Mouse (Mus musculus) limb, embryonic 13.5 days (tissue): ENCODE results near the gene Osbpl6. TPM values are rescaled to one million over a fixed set of nuclear protein-coding genes. Genes with fewer than 3 reads are reported as not detected.
A peak's percentile ranks its signal among the peaks of the same experiment; 100 is the strongest.

ENCODE experiments used
- ATAC-seq: fragments of 200-750 bp; cut with Nextera tagmentation; 2 replicates; pipeline ENCODE4 v1.8.0; 2017; ENCODE audit warnings: low read depth, moderate number of reproducible peaks, moderate TSS enrichment; ENCODE audit not compliant: low FRiP score
- H3K27ac ChIP-seq: fragments of 300-500 bp; sonication (generic); 2 replicates; pipeline ENCODE4 v1.5.1; 2015; ENCODE audit warnings: inconsistent platforms, mild to moderate bottlenecking, moderate library complexity
- H3K27me3 ChIP-seq: fragments of 300-500 bp; sonication (generic); 2 replicates; pipeline ENCODE4 v1.6.1; 2015; ENCODE audit warnings: mild to moderate bottlenecking, inconsistent platforms
- H3K36me3 ChIP-seq: fragments of 300-500 bp; sonication (generic); 2 replicates; pipeline ENCODE4 v1.6.1; 2015; ENCODE audit warnings: inconsistent platforms, mild to moderate bottlenecking, moderate library complexity
- H3K4me1 ChIP-seq: fragments of 300-500 bp; sonication (generic); 2 replicates; pipeline ENCODE4 v1.6.1; 2015; ENCODE audit warnings: inconsistent platforms
- H3K4me2 ChIP-seq: fragments of 300-500 bp; sonication (generic); replicated peaks from 2 replicates; pipeline ENCODE4 v1.6.1; 2015; ENCODE audit warnings: inconsistent platforms, mild to moderate bottlenecking, moderate library complexity
- H3K4me3 ChIP-seq: fragments of 300-500 bp; sonication (generic); 2 replicates; pipeline ENCODE4 v1.5.1; 2015; ENCODE audit warnings: moderate library complexity, mild to moderate bottlenecking, inconsistent platforms
- H3K9ac ChIP-seq: fragments of 300-500 bp; sonication (generic); 2 replicates; pipeline ENCODE4 v1.6.1; 2015; ENCODE audit warnings: mild to moderate bottlenecking, inconsistent platforms
- H3K9me3 ChIP-seq: fragments of 300-500 bp; sonication (generic); 2 replicates; pipeline ENCODE4 v1.6.1; 2016; ENCODE audit warnings: inconsistent platforms
- WGBS: fragments of 180-500 bp; shearing (Covaris S2); methylation state at CpG from one replicate; pipeline ENCODE4 v1.1.7; 2015; 5-methylcytosine and 5-hydroxymethylcytosine counted together
- microRNA-seq: library from miRNA; unstranded; fragments of <30 nt; microRNA quantifications from one replicate; pipeline ENCODE4, GENCODE M21; 2016
- polyA plus RNA-seq: library from polyadenylated mRNA; unstranded; fragments of >200 nt; fragmentation: Nextera tagmentation; extraction: Ambion mirVana; gene quantifications from 2 replicates; pipeline ENCODE4 v1.2.1, GENCODE M21; 2015

Osbpl6 gene
- polyA plus RNA-seq, 1 experiment from 2014 or later = 17.8 TPM

- Histone ChIP-seq H3K4me3 (no peak overlapping the region), H3K27ac (no peak overlapping the region), H3K4me1 (no peaks in the 10 kb centered on the region), H3K9ac (no peak overlapping the region), H3K27me3 (no peaks in the 10 kb centered on the region), H3K9me3 (peaks cover 2% of the 10 kb centered on the region; the same call in 1 of the 2 replicates), H3K4me2 (no peak overlapping the region), H3K36me3 (peaks cover 94% of the 10 kb centered on the region)
- ATAC-seq = no peak
- WGBS = 92% methylated on average over 4 of the region's 4 CpGs
These were observed 225.3 kb downstream of the Osbpl6 start for GRCm38 (mm10) chr2:76631600-76631999.

DNA sequence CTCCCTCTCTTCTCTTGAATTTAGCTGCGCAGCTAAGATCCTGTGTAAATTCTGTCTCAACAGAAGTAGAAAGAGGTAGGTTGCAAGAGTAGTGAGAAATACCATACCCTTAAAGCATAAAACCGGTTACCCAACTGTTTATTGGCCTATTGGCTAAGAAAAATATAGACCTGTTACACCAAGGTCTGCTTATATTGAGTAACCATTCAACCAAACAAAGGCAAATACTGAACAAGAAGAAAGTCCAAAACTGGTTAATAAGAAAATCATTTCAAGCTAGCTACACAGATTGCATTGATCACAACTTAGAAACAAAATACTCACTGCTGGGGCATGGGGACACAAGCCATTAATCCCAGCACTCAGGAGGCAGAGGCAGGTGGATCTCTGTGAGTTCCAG, 233.3 kb downstream of the Osbpl6 start:
- 97% methylated on average over 2 of the region's 2 CpGs for WGBS
- Histone ChIP-seq H3K4me3 (no peak overlapping the region), H3K36me3 (peaks cover 80% of the 10 kb centered on the region)

GRCm38 (mm10) chr2:76643801-76644200, 237.5 kb downstream of the Osbpl6 start:
- ATAC-seq = no peak
- peaks cover 49% of the 10 kb centered on the region for H3K36me3 ChIP-seq

More for the DNA sequence above, 233.3 kb downstream of the Osbpl6 start:
- Histone ChIP-seq H3K9ac (no peak overlapping the region), H3K4me1 (no peaks in the 10 kb centered on the region), H3K27me3 (no peaks in the 10 kb centered on the region), H3K27ac (no peak overlapping the region), H3K9me3 (no peaks in the 10 kb centered on the region), H3K4me2 (no peak overlapping the region)
- no peak for ATAC-seq

GRCm38 (mm10) chr2:76647441-76647869, 241.1 kb downstream of the Osbpl6 start:
- ATAC-seq = peak; percentile 52
- Histone ChIP-seq H3K4me1 (peaks cover 15% of the 10 kb centered on the region), H3K27me3 (no peaks in the 10 kb centered on the region), H3K27ac (peak overlapping the region; percentile 75), H3K4me2 (peak overlapping the region; percentile 80), H3K9ac (peak overlapping the region; percentile 75), H3K9me3 (no peaks in the 10 kb centered on the region), H3K36me3 (peaks cover 17% of the 10 kb centered on the region), H3K4me3 (peak overlapping the region; percentile 65)
- WGBS = under 1% methylated on average over 32 of the region's 32 CpGs

More at GRCm38 (mm10) chr2:76643801-76644200, 237.5 kb downstream of the Osbpl6 start:
- peaks cover 14% of the 10 kb centered on the region for H3K4me1 ChIP-seq
- no peak overlapping the region for H3K4me2 ChIP-seq
- H3K9me3 ChIP-seq = no peaks in the 10 kb centered on the region
- H3K27ac ChIP-seq = no peak overlapping the region
- H3K4me3 ChIP-seq = no peak overlapping the region
- no peak overlapping the region for H3K9ac ChIP-seq
- H3K27me3 ChIP-seq = no peaks in the 10 kb centered on the region

DNA sequence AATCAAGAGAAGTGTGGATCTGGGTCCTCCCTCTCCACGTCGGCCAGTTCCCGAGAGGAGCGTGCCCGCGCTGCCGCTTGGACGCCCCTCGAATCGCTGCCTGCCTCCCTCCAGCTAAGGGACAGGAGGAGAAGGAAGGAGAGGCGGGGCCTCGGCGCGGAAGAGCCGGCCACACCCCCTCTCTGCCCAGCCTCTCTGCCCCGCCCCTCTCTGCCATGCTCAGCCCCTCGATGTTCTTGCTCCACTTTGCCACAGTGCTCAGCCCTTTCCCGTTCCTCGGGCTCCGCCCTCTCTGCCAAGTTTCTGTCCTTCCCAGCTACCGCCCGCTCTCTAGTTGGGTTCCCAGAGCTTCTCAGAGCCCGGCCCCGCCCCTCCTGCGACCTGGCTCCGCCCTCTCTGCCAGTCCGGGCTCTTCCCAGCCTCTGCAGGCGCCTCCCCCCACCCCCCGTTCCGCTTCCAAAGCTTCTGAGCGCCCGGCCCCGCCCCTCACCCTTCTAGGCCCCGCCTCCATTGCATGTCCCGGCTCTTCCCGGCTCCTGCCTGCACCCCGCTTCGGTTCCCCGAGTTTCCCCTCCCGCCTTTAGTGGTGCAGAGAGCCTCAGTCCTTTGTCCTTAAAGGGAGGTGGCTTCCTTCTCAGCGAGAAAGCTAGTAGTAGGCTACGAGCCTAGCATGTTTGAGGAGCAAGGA, 241.7 kb downstream of the Osbpl6 start, which contains the start of the genes Prkra and Pjvk:
Gene Prkra, minus strand, starts transcription at position 133 of the 688 bp plus-strand sequence.
Gene Pjvk, plus strand, starts transcription at position 594 of the 688 bp plus-strand sequence.
- Histone ChIP-seq H3K27me3 (no peaks in the 10 kb centered on the region), H3K36me3 (peaks cover 12% of the 10 kb centered on the region), H3K9me3 (no peaks in the 10 kb centered on the region), H3K27ac (peak within 1 kb of the TSS; percentile 75), H3K9ac (peak within 1 kb of the TSS; percentile 75), H3K4me2 (peak within 1 kb of the TSS; percentile 80), H3K4me3 (peak within 1 kb of the TSS; percentile 65), H3K4me1 (peaks cover 15% of the 10 kb centered on the region)
- WGBS = under 1% methylated on average over 40 of the region's 42 CpGs
- peak; percentile 98 for ATAC-seq

DNA sequence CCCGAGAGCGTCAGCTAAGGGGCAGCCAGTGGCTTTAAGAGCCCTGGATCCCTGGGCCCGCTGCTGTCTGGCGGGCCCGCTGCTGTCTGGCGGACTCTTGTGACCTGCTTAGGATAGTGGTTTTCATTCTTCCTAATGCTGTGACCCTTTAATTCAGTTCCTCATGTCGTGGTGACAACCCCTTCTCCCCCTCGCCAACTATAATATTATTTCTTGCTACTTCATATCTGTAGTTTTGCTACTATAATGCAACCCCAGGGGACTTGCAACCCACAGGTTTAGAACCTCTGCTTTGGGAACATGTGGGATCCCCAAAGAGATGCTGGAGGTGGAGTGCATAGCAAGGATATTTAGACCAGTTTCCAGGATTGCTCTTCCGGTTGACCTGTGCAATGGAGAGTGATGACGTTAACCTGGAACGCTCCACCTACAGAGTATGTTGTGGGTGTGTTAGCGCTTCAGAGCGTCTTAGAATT, 242.4 kb downstream of the Osbpl6 start:
- ATAC-seq = peak; percentile 35; the same call in 1 of the 2 replicates
- peak overlapping the region; percentile 75 for H3K27ac ChIP-seq
- peaks cover 15% of the 10 kb centered on the region for H3K4me1 ChIP-seq
- WGBS = 32% methylated on average over 13 of the region's 13 CpGs
- H3K4me3 ChIP-seq = peak overlapping the region; percentile 65
- H3K9ac ChIP-seq = peak overlapping the region; percentile 63
- no peaks in the 10 kb centered on the region for H3K9me3 ChIP-seq
- no peaks in the 10 kb centered on the region for H3K27me3 ChIP-seq
- H3K36me3 ChIP-seq = peaks cover 7% of the 10 kb centered on the region
- peak overlapping the region; percentile 80 for H3K4me2 ChIP-seq

Small RNAs within 50 kb of the gene (microRNA-seq; reads per million reads assigned to microRNA genes)
- gene Gm23164 = not detected

Other genes with a start within 250 kb of the Osbpl6 start
- gene Pde11a, start 67.7 kb upstream of the Osbpl6 start, polyA plus RNA-seq = 0.50 and 0.65 TPM in 2 replicates
- gene Cyct, start 46.1 kb upstream of the Osbpl6 start, polyA plus RNA-seq = not detected in 2 replicates
- 21.0 and 21.3 TPM in 2 replicates for gene Rbm45, start 36.5 kb upstream of the Osbpl6 start, polyA plus RNA-seq
- gene Prkra, start 241.5 kb downstream of the Osbpl6 start, polyA plus RNA-seq = 73.4 and 80.7 TPM in 2 replicates
- 0.59 and 0.69 TPM in 2 replicates for gene Pjvk, start 242.0 kb downstream of the Osbpl6 start, polyA plus RNA-seq